ENCODE assay signal across 12 mouse cellular contexts in the genomic region with DNA sequence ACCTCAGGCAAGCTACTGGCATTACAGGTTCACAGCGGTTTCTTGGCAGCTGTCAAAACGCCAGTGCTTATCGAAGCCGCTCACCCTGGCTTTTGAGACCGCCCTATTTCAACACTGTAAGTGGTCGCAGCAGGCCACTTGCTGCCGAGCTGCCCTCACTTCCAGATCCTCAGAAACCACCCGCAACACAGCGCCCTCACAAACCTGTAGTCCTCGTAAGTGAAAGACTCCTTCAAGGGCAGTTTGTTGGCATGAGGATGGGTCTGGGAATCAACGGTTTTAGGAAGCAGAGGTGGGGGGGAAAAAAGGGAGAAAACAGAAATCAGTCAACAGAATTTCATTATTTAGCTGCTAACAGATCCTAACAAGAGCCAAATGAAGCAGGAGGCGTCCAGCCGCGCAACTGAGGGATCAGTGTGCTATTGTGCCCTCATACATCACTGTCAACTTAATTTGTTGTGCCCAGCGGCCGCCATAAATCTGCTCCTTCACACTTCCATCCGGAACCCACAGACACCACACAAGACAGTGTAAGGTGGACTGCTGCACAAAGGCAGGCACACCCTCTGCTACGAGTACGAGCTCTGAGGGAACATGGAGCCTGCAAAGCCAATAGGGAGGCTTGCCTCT.
DNase-seq lines count a peak whose midpoint lies in the region; ATAC-seq lines count a peak whose summit lies in the region.
"Had no signal": no experiment of that assay in that cellular context is flagged by ENCODE, and none has a peak within 500 bp of the region (broad histone marks: within the 10 kb centered on the region; RNA-seq: fewer than 3 reads in every experiment).

No protein-coding gene starts in this region.

- 0 out of 2 replicates have a peak overlapping the region, but pooled peaks have one; percentile 10 for H3K4me2 ChIP-seq in forebrain, embryonic 12.5 days
- H3K4me2 ChIP-seq in forebrain, embryonic 16.5 days (ENCODE audit: low read length) = peak overlapping the region; percentile 20
- H3K4me2 ChIP-seq in limb, embryonic 12.5 days = peak overlapping the region; percentile 10; the same call in 1 of the 2 replicates
- peak overlapping the region; percentile 36 for H3K4me2 ChIP-seq in midbrain, embryonic 15.5 days
- no peak overlapping the region for H3K4me2 ChIP-seq in kidney, embryonic 15.5 days
- H3K4me2 ChIP-seq: limb, embryonic 15.5 days had no signal

- peak overlapping the region; percentile 5; the same call in 1 of the 2 replicates for H3K9ac ChIP-seq in forebrain, embryonic 12.5 days
- peak overlapping the region; percentile 36; the same call in 1 of the 2 replicates for H3K9ac ChIP-seq in forebrain, embryonic 16.5 days (replicated peaks; ENCODE audit: low read depth, low read length)
- H3K9ac ChIP-seq in limb, embryonic 12.5 days (replicated peaks) = no peak overlapping the region
- H3K9ac ChIP-seq in midbrain, embryonic 15.5 days = no peak overlapping the region; the same call in 1 of the 2 replicates
- no peak overlapping the region for H3K9ac ChIP-seq in kidney, embryonic 15.5 days
- H3K9ac ChIP-seq: limb, embryonic 15.5 days had no signal

- 49% methylated on average over 19 of the region's 19 CpGs for WGBS in forebrain, embryonic 12.5 days
- WGBS in forebrain, embryonic 10.5 days = 73% methylated on average over 19 of the region's 19 CpGs
- WGBS in forebrain, embryonic 16.5 days = 21% methylated on average over 19 of the region's 19 CpGs
- WGBS in limb, embryonic 12.5 days = 25% methylated on average over 19 of the region's 19 CpGs
- WGBS in midbrain, embryonic 15.5 days = 26% methylated on average over 19 of the region's 19 CpGs
- 40% methylated on average over 19 of the region's 19 CpGs for WGBS in kidney, embryonic 15.5 days

- H3K4me1 ChIP-seq in forebrain, embryonic 12.5 days = peaks cover 17% of the 10 kb centered on the region
- peaks cover 15% of the 10 kb centered on the region for H3K4me1 ChIP-seq in forebrain, embryonic 10.5 days
- H3K4me1 ChIP-seq in forebrain, embryonic 16.5 days (replicated peaks; ENCODE audit: control insufficient read depth, insufficient read depth, low read length) = peaks cover 11% of the 10 kb centered on the region
- peaks cover 19% of the 10 kb centered on the region for H3K4me1 ChIP-seq in limb, embryonic 12.5 days (replicated peaks)
- H3K4me1 ChIP-seq in midbrain, embryonic 15.5 days = peaks cover 12% of the 10 kb centered on the region
- H3K4me1 ChIP-seq in kidney, embryonic 15.5 days = peaks cover 15% of the 10 kb centered on the region

- no peak overlapping the region for H3K4me3 ChIP-seq in forebrain, embryonic 12.5 days (replicated peaks)
- no peak overlapping the region for H3K4me3 ChIP-seq in forebrain, embryonic 10.5 days
- H3K4me3 ChIP-seq in forebrain, embryonic 16.5 days (replicated peaks; ENCODE audit: low read length) = peak overlapping the region; percentile 2; the same call in 1 of the 2 replicates
- H3K4me3 ChIP-seq in limb, embryonic 12.5 days (replicated peaks) = no peak overlapping the region
- H3K4me3 ChIP-seq in midbrain, embryonic 15.5 days = 0 out of 2 replicates have a peak overlapping the region, but pooled peaks have one; percentile 4
- H3K4me3 ChIP-seq in kidney, embryonic 15.5 days (replicated peaks) = no peak overlapping the region
- H3K4me3 ChIP-seq: limb, embryonic 15.5 days; myocyte had no signal

- peak overlapping the region; percentile 15; the same call in 1 of the 2 replicates for H3K27ac ChIP-seq in forebrain, embryonic 12.5 days
- no peak overlapping the region for H3K27ac ChIP-seq in forebrain, embryonic 10.5 days
- 0 out of 2 replicates have a peak overlapping the region, but pooled peaks have one; percentile 35 for H3K27ac ChIP-seq in forebrain, embryonic 16.5 days (ENCODE audit: low read length)
- H3K27ac ChIP-seq in limb, embryonic 12.5 days = no peak overlapping the region
- H3K27ac ChIP-seq in midbrain, embryonic 15.5 days = peak overlapping the region; percentile 36
- no peak overlapping the region for H3K27ac ChIP-seq in kidney, embryonic 15.5 days
- H3K27ac ChIP-seq: limb, embryonic 15.5 days had no signal

- no peaks in the 10 kb centered on the region for H3K9me3 ChIP-seq in forebrain, embryonic 12.5 days
- no peaks in the 10 kb centered on the region for H3K9me3 ChIP-seq in forebrain, embryonic 10.5 days
- no peaks in the 10 kb centered on the region for H3K9me3 ChIP-seq in forebrain, embryonic 16.5 days (ENCODE audit: control insufficient read depth, low read length)
- no peaks in the 10 kb centered on the region for H3K9me3 ChIP-seq in limb, embryonic 12.5 days
- H3K9me3 ChIP-seq in midbrain, embryonic 15.5 days = no peaks in the 10 kb centered on the region
- no peaks in the 10 kb centered on the region for H3K9me3 ChIP-seq in kidney, embryonic 15.5 days (replicated peaks)
- H3K9me3 ChIP-seq: limb, embryonic 15.5 days had no signal

- DNase-seq in forebrain, embryonic 10.5 days (ENCODE audit: extremely low spot score, low spot score) = no peak
- DNase-seq in urinary bladder, adult 2 months (ENCODE audit: low spot score) = no peak
- DNase-seq in spleen, postnatal 14 days (ENCODE audit: low spot score in 2 of 2) = no peak

- H3K36me3 ChIP-seq in forebrain, embryonic 12.5 days (replicated peaks) = peaks cover 19% of the 10 kb centered on the region
- H3K36me3 ChIP-seq in forebrain, embryonic 10.5 days (replicated peaks) = peaks cover 34% of the 10 kb centered on the region
- no peaks in the 10 kb centered on the region; the same call in 1 of the 2 replicates for H3K36me3 ChIP-seq in forebrain, embryonic 16.5 days (ENCODE audit: control insufficient read depth, insufficient read depth)
- peaks cover 29% of the 10 kb centered on the region for H3K36me3 ChIP-seq in limb, embryonic 12.5 days
- H3K36me3 ChIP-seq in midbrain, embryonic 15.5 days (replicated peaks) = no peaks in the 10 kb centered on the region
- H3K36me3 ChIP-seq in kidney, embryonic 15.5 days = peaks cover 33% of the 10 kb centered on the region

- no peaks in the 10 kb centered on the region for H3K27me3 ChIP-seq in forebrain, embryonic 12.5 days
- H3K27me3 ChIP-seq in forebrain, embryonic 10.5 days (ENCODE audit: poor library complexity, severe bottlenecking) = no peaks in the 10 kb centered on the region
- no peaks in the 10 kb centered on the region for H3K27me3 ChIP-seq in forebrain, embryonic 16.5 days (replicated peaks; ENCODE audit: control insufficient read depth, insufficient read depth, low read length)
- no peaks in the 10 kb centered on the region for H3K27me3 ChIP-seq in limb, embryonic 12.5 days
- H3K27me3 ChIP-seq in midbrain, embryonic 15.5 days (replicated peaks) = no peaks in the 10 kb centered on the region
- H3K27me3 ChIP-seq in kidney, embryonic 15.5 days = no peaks in the 10 kb centered on the region
- H3K27me3 ChIP-seq: limb, embryonic 15.5 days; Patski had no signal

- no peak for ATAC-seq in forebrain, embryonic 12.5 days (ENCODE audit: low FRiP score)
- peak; percentile 48; the same call in 1 of the 2 replicates for ATAC-seq in forebrain, embryonic 16.5 days
- no peak for ATAC-seq in limb, embryonic 12.5 days (ENCODE audit: insufficient number of reproducible peaks, insufficient read depth, low FRiP score, low TSS enrichment, low read depth)
- 0 out of 2 replicates have a peak, but pooled peaks have one; percentile 14 for ATAC-seq in midbrain, embryonic 15.5 days (replicated peaks)
- ATAC-seq in kidney, embryonic 15.5 days (replicated peaks; ENCODE audit: low FRiP score) = no peak
- ATAC-seq: intestine, postnatal 0 days; Patski had no signal

Comparison
In these comparisons a context has a peak if more than half of its experiments do, and no peak if none do; other contexts are left out.
1. ATAC-seq: peak in forebrain, embryonic 16.5 days (single experiment) and midbrain, embryonic 15.5 days (single experiment); none in forebrain, embryonic 12.5 days (single experiment), limb, embryonic 12.5 days (single experiment) and kidney, embryonic 15.5 days (single experiment).
2. H3K27ac ChIP-seq: peak in forebrain, embryonic 12.5 days (single experiment), forebrain, embryonic 16.5 days (single experiment) and midbrain, embryonic 15.5 days (single experiment); none in forebrain, embryonic 10.5 days (single experiment), limb, embryonic 12.5 days (single experiment) and kidney, embryonic 15.5 days (single experiment).
3. H3K4me3 ChIP-seq: peak in forebrain, embryonic 16.5 days (single experiment) and midbrain, embryonic 15.5 days (single experiment); none in forebrain, embryonic 12.5 days (single experiment), forebrain, embryonic 10.5 days (single experiment), limb, embryonic 12.5 days (single experiment) and kidney, embryonic 15.5 days (single experiment).
4. H3K9ac ChIP-seq: peak in forebrain, embryonic 12.5 days (single experiment) and forebrain, embryonic 16.5 days (single experiment); none in limb, embryonic 12.5 days (single experiment), midbrain, embryonic 15.5 days (single experiment) and kidney, embryonic 15.5 days (single experiment).